Mouse (Mus musculus) bone marrow, adult 2 months (tissue): ENCODE data around the gene Ppm1l.
A peak's percentile ranks its signal among the peaks of the same experiment; 100 is the strongest.

Source experiments
- CTCF ChIP-seq: fragments of 200-500 bp; IDR thresholded peaks from 2 replicates; pipeline ENCODE4 v1.5.1; 2011; ENCODE audit warnings: low read length, control low read depth; ENCODE audit not compliant: control insufficient read depth, insufficient read depth
- POLR2A ChIP-seq: fragments of 200-500 bp; IDR thresholded peaks from 2 replicates; pipeline ENCODE4 v1.6.1; 2011; ENCODE audit warnings: low read depth, mild to moderate bottlenecking, control low read depth, low read length, borderline replicate concordance; ENCODE audit not compliant: control insufficient read depth

DNA sequence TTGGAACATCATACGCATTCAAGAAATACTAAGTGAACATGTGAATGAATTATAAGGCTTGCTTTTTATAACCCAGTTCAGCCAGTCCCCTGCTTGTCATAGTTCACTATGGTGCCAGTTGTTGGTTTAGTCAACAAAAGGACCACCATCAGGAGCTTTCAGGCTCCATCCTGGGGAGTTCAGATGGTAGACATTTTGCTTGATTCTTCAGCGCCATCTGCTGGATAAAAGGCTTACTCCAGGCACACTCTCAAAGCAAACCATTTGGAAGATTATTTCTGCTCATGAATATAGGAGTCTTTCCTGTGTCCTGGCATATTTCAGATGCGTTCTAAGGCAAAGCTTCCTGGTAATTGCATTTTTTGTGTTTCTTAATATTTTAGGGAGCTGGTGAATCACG is 165.2 kb downstream of the Ppm1l start:
- TF ChIP-seq POLR2A (no peak), CTCF (peak; percentile 42)
